Comparison of ENCODE assay signal across 8 mouse cellular contexts in the genomic region with DNA sequence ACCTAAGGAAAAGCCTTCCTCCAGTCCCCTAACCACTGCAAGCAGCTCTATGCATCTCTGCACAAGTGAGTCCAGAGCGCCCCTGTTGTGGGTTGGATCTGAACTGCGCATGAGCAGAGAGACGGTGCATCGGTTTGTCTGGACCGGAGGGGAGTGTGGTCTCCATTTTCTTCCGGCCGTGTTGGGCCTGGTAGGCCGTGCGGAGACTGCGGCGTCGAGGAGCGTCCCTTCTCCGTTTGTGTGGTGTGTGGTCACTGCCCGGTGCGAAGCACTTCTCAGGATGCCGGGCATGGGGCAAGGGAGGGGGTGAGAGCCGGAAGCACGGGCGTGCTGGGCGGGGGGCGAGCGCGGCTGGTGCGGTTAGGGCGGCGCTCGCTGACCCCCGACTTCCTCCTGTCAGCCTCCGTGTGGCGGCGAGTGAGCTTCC. TPM values are rescaled to one million over a fixed set of nuclear protein-coding genes. Genes with fewer than 3 reads are reported as not detected.
A peak's percentile ranks its signal among the peaks of the same experiment; 100 is the strongest.
DNase-seq lines count a peak whose midpoint lies in the region; ATAC-seq lines count a peak whose summit lies in the region.
"Not testable (repeated sequence)": the region's sequence is repeated elsewhere in the genome, so short reads cannot be mapped to it uniquely, and the experiment has no call there.

A gene (plus strand): TSS at position 124 of the 427 bp plus-strand sequence.

- peak; percentile 91 for ATAC-seq in inflammation-experienced regulatory T-cells, adult 6 months

- peak; percentile 42 to 54 for DNase-seq in adrenal gland, adult 18-20 months (ENCODE audit: low spot score in 2 of 2)
- peak; percentile 85 for DNase-seq in embryo, embryonic 11 days
- DNase-seq in gastrocnemius, postnatal 25 days, result peak; percentile 72
- peak; percentile 38 to 84 for DNase-seq in left cerebral cortex, adult 9 months (ENCODE audit: low spot score in 2 of 2)
- DNase-seq in right cerebral cortex, adult 2 months (ENCODE audit: low spot score in 2 of 2), result peak; percentile 81 to 86
- DNase-seq in urinary bladder, postnatal 14 days (ENCODE audit: low spot score), result peak; percentile 69

- peak within 1 kb of the TSS; percentile 90 for H3K4me3 ChIP-seq in megakaryocyte, embryonic 14.5 days (replicated peaks)

- H3K4me1 ChIP-seq in megakaryocyte, embryonic 14.5 days, result not testable (repeated sequence)

- not testable (repeated sequence) for H3K27me3 ChIP-seq in megakaryocyte, embryonic 14.5 days (replicated peaks)

- not testable (repeated sequence) for H3K36me3 ChIP-seq in megakaryocyte, embryonic 14.5 days (replicated peaks; ENCODE audit: low read length)

- not testable (repeated sequence) for H3K9me3 ChIP-seq in megakaryocyte, embryonic 14.5 days

RNA-seq across cellular contexts. Expression of the gene that starts here (rescaled TPM):
- total RNA-seq in adrenal gland, adult 18-20 months (2021), result 10 to 100 TPM; 10.5 to 12.0 TPM
- 1 to 10 TPM; 3.0 to 3.5 TPM for total RNA-seq in gastrocnemius, postnatal 25 days (2021)
- 10 to 100 TPM in 1 of 3 experiments, 1 to 10 TPM in 2; 5.9 to 10.3 (median 8.2) TPM for polyA plus RNA-seq in inflammation-experienced regulatory T-cells, adult 6 months (2017; shearing (Covaris generic))
- polyA plus RNA-seq in megakaryocyte, embryonic 14.5 days (2012; ENCODE audit: insufficient read depth, low replicate concordance), result 2.8 TPM in 1 of 2 replicates, not detected in the other

Comparison
In these comparisons a context has a peak if more than half of its experiments do, and no peak if none do; other contexts are left out.
1. Peak in every context shown above with its lines: DNase-seq, ATAC-seq and H3K4me3 ChIP-seq.